19 mouse cellular contexts compared by ENCODE assay signal in genomic region chr10:99388526-99388925, GRCm38 (mm10).
DNase-seq lines count a peak whose midpoint lies in the region; ATAC-seq lines count a peak whose summit lies in the region.
"Had no signal": no experiment of that assay in that cellular context is flagged by ENCODE, and none has a peak within 500 bp of the region (broad histone marks: within the 10 kb centered on the region; RNA-seq: fewer than 3 reads in every experiment).

No protein-coding gene starts in this region.

- intact Hi-C loops in heart, postnatal 10 days (cut with DNase I), result no loop called here

- peaks cover 14% of the 10 kb centered on the region for H3K4me1 ChIP-seq in embryonic facial prominence, embryonic 15.5 days
- H3K4me1 ChIP-seq in embryonic facial prominence, embryonic 10.5 days, result peaks cover 32% of the 10 kb centered on the region
- H3K4me1 ChIP-seq: midbrain, embryonic 15.5 days had no signal

- H3K4me2 ChIP-seq in embryonic facial prominence, embryonic 15.5 days (replicated peaks), result no peak overlapping the region
- H3K4me2 ChIP-seq: forebrain, embryonic 15.5 days; midbrain, embryonic 15.5 days had no signal

- no peak for DNase-seq in embryonic facial prominence, embryonic 10.5 days (ENCODE audit: low spot score)
- peak; percentile 62 for DNase-seq in ovary, adult 18-20 months (ENCODE audit: low spot score)
- DNase-seq in ovary, postnatal 14 days (ENCODE audit: low spot score), result no peak
- peak; percentile 11 for DNase-seq in kidney, postnatal 10 days
- peak; percentile 27 for DNase-seq in testis, postnatal 14 days (ENCODE audit: low spot score)
- no peak for DNase-seq in heart, postnatal 10 days
- DNase-seq in gastrocnemius, postnatal 4 days (ENCODE audit: low spot score in 2 of 2), result no peak
- DNase-seq: cerebellum, adult 8-10 months; gastrocnemius, postnatal 14 days; heart, adult 2 months; left cerebral cortex, postnatal 4 days; liver, postnatal 0 days; lung, postnatal 14 days; right cerebral cortex, adult 18-20 months; thymus, postnatal 4 days had no signal

- no peak overlapping the region for H3K9ac ChIP-seq in embryonic facial prominence, embryonic 15.5 days
- H3K9ac ChIP-seq: forebrain, embryonic 15.5 days; liver, postnatal 0 days; midbrain, embryonic 15.5 days had no signal

- ATAC-seq in embryonic facial prominence, embryonic 15.5 days (ENCODE audit: insufficient number of reproducible peaks, low FRiP score, low TSS enrichment, low read depth), result no peak
- ATAC-seq: forebrain, embryonic 15.5 days; liver, postnatal 0 days; midbrain, embryonic 15.5 days had no signal

- no peak overlapping the region for H3K4me3 ChIP-seq in embryonic facial prominence, embryonic 15.5 days (replicated peaks)
- no peak overlapping the region for H3K4me3 ChIP-seq in embryonic facial prominence, embryonic 10.5 days
- H3K4me3 ChIP-seq: erythroblast, embryonic 14.5 days; forebrain, embryonic 15.5 days; heart, adult 2 months; midbrain, embryonic 15.5 days had no signal

- WGBS in embryonic facial prominence, embryonic 15.5 days, result 95% methylated on average over 7 of the region's 7 CpGs
- WGBS in embryonic facial prominence, embryonic 10.5 days, result 91% methylated on average over 7 of the region's 7 CpGs

- H3K36me3 ChIP-seq in embryonic facial prominence, embryonic 15.5 days, result no peaks in the 10 kb centered on the region
- no peaks in the 10 kb centered on the region for H3K36me3 ChIP-seq in embryonic facial prominence, embryonic 10.5 days (replicated peaks)
- H3K36me3 ChIP-seq: forebrain, embryonic 15.5 days; midbrain, embryonic 15.5 days had no signal

- no peaks in the 10 kb centered on the region for H3K27me3 ChIP-seq in embryonic facial prominence, embryonic 15.5 days
- 0 out of 2 replicates have a peak, but pooled peaks cover 5% of the 10 kb centered on the region for H3K27me3 ChIP-seq in embryonic facial prominence, embryonic 10.5 days (replicated peaks; ENCODE audit: low read depth, poor library complexity, severe bottlenecking)
- H3K27me3 ChIP-seq: forebrain, embryonic 15.5 days; midbrain, embryonic 15.5 days had no signal

- 0 out of 2 replicates have a peak overlapping the region, but pooled peaks have one; percentile 40 for H3K27ac ChIP-seq in embryonic facial prominence, embryonic 15.5 days (replicated peaks)
- no peak overlapping the region for H3K27ac ChIP-seq in embryonic facial prominence, embryonic 10.5 days (replicated peaks)
- H3K27ac ChIP-seq: forebrain, embryonic 15.5 days; heart, adult 2 months; midbrain, embryonic 15.5 days had no signal

- no peaks in the 10 kb centered on the region for H3K9me3 ChIP-seq in embryonic facial prominence, embryonic 15.5 days (replicated peaks)
- no peaks in the 10 kb centered on the region for H3K9me3 ChIP-seq in embryonic facial prominence, embryonic 10.5 days
- H3K9me3 ChIP-seq: forebrain, embryonic 15.5 days; midbrain, embryonic 15.5 days had no signal

Comparison
In these comparisons a context has a peak if more than half of its experiments do, and no peak if none do; other contexts are left out.
1. DNase-seq: peak in ovary, adult 18-20 months (single experiment), kidney, postnatal 10 days (single experiment) and testis, postnatal 14 days (single experiment); none in embryonic facial prominence, embryonic 10.5 days (single experiment), ovary, postnatal 14 days (single experiment), heart, postnatal 10 days (0 of 2) and gastrocnemius, postnatal 4 days (0 of 2).